Mouse (Mus musculus) right cerebral cortex, postnatal 14 days (tissue): ENCODE data around the gene Nrg3.
A peak's percentile ranks its signal among the peaks of the same experiment; 100 is the strongest.

ENCODE experiments used
- DNase-seq: peaks from one replicate; pipeline ENCODE4 v3.0.0; 2022

Gene Nrg3

GRCm38 (mm10) chr14:39472790-39473761, at the start of gene Nrg3:
TSS of gene Nrg3 (minus strand) at chr14:39473088.
- peak; percentile 71 for DNase-seq

DNA sequence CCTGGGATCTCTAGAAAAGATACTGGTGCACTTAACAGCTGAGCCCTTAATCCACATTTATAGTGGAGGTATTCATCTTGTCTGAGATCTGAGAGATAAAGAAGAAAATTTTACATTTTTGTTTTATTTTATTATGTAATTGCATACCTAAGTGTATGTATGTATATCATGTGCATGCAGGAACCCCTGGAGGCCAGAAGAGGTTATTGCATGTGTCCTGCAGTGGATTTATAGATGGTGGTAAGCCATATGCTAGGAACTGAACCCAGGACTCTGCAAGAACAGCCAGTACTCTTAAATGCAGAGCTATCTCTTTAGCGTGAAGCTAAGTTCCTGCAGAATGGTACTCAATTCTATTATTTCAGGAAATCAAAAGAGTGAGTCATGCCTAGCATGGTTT, 36.1 kb upstream of the Nrg3 start:
- no peak for DNase-seq

DNA sequence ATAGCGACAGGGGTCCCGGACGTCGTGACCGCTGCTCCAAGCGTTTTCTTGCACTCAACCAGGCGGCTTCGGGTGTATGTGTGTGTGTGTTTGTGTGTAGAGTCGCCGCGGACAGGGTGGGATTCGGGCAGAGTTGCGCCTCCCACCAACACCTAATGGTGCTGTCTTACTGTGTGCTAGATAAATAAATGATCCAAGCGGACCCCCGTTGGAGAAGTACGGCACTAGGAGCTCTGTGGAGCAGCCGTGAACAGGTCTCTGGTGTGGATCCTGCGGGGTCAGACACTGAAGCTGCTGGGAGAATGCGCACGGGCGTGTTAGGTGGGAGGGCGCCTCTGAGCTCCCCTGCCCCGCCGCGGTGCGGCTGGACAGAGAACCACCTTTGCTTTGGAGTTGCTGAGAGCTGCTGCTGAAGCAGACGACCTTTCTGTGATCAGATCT, 903 bp upstream of the Nrg3 start:
- peak; percentile 45 for DNase-seq

GRCm38 (mm10) chr14:39472146-39472751, 639 bp downstream of the Nrg3 start:
- DNase-seq, result peak; percentile 39

GRCm38 (mm10) chr14:39471236-39471981, 1.5 kb downstream of the Nrg3 start:
- peak; percentile 5 for DNase-seq

DNA sequence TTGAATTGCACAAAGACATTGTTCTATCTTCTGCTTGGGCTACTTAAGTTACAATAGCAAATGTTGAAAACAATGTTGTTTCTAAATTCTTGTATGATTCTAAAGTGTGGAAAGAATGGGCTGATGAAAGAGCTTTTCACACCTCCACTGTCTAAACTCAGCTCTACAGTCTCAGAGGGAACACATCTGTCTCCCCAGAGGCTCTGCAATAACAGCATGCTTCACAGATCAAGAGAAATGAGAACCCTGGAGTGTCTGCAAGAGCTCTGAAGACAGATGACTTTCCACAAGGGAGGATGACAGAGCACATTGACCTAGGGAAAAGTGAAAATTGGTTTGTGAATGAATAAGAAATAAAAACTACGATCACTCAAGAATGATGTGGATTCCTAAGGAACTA, 27.4 kb downstream of the Nrg3 start:
- DNase-seq, result no peak

GRCm38 (mm10) chr14:39428503-39428902, 44.4 kb downstream of the Nrg3 start:
- DNase-seq, result no peak

- DNase-seq, result no peak
These were observed 51.0 kb downstream of the Nrg3 start for GRCm38 (mm10) chr14:39421874-39422273.

- DNase-seq, result no peak
These were observed 59.6 kb downstream of the Nrg3 start for GRCm38 (mm10) chr14:39413270-39413669.

DNA sequence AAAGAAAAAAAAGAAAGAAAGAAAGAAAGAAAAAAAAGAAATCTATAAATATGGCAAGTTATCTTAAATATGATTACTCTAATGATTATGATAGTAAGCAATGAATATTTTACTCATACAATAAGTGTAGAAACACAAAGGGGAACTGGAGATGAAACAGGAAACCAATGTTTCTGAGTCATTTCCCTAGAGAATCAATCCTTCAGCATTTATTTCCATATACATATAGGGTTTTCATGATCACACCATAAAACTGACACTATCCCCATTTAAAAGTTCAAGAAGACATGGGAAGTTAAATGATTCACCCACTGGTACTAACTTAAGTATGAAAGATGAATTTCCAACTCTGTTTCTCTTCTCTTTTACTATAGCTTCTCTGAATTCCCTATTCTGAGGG, 86.0 kb downstream of the Nrg3 start:
- no peak for DNase-seq

GRCm38 (mm10) chr14:39381321-39381720, 91.6 kb downstream of the Nrg3 start:
- no peak for DNase-seq

GRCm38 (mm10) chr14:39373220-39373619, 99.7 kb downstream of the Nrg3 start:
- DNase-seq, result no peak

GRCm38 (mm10) chr14:39356251-39356650, 116.6 kb downstream of the Nrg3 start:
- no peak for DNase-seq

DNA sequence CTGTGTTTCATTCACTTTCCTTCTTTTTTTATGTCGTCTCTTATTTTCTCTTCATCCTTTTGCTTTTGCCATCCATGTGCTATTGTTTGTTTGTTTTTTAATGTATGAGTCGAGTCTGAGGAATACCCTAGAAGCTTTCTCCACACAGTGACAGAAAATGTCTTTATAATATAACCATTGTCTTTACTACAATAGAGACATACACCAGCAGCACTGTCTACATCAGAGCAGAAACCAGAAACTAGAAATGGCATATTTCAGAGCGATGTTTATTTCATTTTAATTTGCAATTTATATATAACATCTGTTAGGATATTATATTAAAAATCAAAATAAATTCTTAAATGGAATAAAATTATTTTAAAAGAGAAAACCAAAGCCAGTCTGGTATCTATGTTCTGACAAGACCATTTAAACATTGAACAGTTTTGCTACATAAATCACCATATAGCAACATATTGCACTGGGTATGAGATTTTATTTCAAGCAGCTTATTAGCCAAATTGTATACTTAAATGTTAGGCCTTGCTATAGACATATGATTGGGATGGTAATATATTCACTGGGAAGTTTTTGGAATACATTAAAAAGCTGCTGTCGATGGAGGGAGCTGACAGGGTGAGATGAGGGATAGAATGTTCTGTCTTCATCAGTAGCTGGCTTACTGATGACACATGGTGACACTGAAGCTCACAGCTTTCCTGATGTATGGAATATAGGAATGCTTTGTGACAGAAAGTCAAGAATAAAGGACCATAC, 120.7 kb downstream of the Nrg3 start:
- DNase-seq, result no peak

GRCm38 (mm10) chr14:39317424-39318110, 155.3 kb downstream of the Nrg3 start:
- DNase-seq, result peak; percentile 72

DNA sequence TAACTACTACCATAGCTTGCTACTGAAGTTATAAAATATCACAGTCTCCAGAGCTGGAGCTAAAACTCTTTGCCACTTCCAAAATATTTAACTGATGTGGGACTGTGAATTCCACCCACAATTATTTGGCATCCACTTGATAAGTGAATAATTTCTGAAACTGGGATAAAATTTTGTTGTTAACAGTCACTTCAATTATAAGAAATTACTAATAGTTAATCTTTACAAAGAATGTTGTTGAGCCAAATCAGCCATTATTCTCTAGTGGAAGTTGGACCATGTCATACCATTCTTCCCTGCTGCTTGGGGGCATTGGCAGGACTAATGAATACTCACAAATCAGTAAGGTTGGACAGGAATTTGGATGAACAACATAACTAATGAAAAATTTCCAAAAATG, 158.8 kb downstream of the Nrg3 start:
- DNase-seq, result no peak

- no peak for DNase-seq
These were observed 207.8 kb downstream of the Nrg3 start for GRCm38 (mm10) chr14:39265121-39265520.

DNA sequence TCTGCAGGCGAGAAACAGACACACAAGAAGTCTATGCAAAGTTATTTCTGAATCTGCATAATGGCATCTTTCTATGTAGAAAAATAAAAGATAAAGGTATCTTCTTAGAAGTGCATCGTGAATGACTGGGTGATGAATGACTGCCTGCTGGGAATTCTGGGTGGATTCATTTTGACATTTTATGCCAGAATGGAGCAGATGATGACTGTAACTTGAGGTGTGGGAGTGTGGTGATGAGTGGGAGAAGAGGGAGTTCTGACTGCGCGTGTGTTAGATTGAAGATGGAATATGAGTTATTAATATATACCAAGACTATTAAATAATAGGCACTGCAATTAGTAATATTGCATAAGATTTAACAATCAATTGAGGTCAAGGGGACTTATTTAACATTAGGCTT, 208.5 kb downstream of the Nrg3 start:
- DNase-seq, result no peak

GRCm38 (mm10) chr14:39261016-39261415, 211.9 kb downstream of the Nrg3 start:
- no peak for DNase-seq

- no peak for DNase-seq
These were observed 217.5 kb downstream of the Nrg3 start for GRCm38 (mm10) chr14:39255391-39255790.

GRCm38 (mm10) chr14:39240267-39240666, 232.6 kb downstream of the Nrg3 start:
- no peak for DNase-seq

DNA sequence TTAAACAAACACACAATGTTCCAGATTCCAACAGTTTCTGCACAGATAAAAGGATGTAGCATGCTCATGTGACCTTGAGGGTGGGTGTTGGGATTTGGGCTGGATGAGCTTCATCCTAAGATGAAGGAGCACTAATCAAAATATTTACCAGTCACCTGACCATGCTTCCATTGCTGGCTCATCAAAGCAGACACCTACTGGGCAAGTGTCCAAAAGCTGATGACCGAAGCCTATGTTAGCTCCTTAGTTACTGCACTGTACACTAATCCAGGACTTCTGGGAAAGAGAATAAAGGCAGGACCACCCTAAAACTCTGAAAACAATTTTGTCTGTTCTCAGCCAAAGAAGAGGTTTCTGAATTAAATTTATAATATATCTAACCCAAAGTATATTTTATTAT, 261.4 kb downstream of the Nrg3 start:
- DNase-seq, result no peak
